Mouse (Mus musculus): ENCODE measurements at regions not wholly inside any gene's neighbourhood (a gene's known extent, or its start where the extent isn't known, plus 50 kb on each side); places are given as distances from the start of the nearest gene placed in this dataset.
"Not testable (repeated sequence)": the region's sequence is repeated elsewhere in the genome, so short reads cannot be mapped to it uniquely, and the experiment has no call there.

DNA sequence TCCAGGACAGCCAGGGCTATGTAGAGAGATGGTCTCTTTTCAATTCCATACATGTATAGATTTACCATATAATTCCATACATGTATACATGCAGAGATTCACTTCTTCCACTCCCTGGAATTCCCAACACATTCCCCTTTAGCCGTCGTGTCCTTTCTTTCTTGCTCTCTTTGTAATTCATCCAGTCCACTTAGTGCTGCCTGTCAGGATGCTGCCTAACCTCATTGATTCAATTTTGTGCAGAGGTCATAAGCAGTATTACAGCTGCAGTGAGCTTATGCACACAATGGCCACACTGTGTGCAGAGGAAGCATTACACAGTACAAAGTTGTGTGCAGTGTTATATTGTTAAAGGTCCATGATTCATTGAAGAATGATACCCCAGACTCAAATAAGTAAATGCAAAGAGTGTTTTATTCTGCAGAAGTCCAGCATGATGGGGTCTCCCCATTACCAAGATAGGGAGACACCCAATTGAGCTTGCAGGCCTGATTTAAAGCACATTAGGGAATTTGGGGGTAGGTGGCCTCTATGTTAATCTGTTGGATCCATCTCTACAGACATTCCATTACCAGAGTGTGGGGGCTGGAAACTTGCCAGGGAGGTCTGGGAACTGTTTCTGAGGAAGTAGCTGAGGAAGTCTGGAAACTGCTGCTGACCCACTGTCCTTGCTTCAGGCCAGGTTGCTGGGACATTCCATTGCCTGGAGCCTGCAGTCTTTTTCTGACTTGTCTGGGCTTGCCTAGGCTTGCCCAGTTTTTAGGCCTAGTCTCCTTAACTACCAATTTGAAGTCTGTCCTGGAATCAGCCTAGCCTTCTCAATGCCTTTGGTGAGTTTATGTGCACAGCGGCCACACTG lies 72.8 kb downstream of the Fam161a start:
- DNase-seq (ENCODE audit: low read depth, low spot score): no peak

- no peak for DNase-seq (ENCODE audit: low read depth, low spot score)
Measured at GRCm38 (mm10) chr11:23081616-23082015, 74.3 kb downstream of the Fam161a start.

DNA sequence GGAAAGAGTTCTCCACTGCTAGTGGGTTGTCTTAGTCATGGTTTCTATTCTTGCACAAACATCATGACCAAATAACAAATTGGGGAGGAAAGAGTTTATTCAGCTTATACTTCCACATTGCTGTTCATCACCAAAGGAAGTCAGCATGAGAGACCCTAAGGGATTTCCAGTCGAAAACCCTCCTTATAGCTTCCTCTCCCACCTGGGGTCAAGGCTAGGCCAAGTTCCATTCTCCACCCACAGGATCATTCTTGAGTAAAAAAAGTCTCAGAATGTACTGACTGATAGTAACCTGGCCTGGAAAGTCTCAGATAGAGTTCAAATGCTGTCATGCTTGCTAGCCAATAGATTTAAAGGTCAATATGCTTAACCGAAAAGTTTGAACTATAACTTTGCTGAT lies 76.5 kb downstream of the Fam161a start:
- DNase-seq (ENCODE audit: low read depth, low spot score): not testable (repeated sequence)

DNA sequence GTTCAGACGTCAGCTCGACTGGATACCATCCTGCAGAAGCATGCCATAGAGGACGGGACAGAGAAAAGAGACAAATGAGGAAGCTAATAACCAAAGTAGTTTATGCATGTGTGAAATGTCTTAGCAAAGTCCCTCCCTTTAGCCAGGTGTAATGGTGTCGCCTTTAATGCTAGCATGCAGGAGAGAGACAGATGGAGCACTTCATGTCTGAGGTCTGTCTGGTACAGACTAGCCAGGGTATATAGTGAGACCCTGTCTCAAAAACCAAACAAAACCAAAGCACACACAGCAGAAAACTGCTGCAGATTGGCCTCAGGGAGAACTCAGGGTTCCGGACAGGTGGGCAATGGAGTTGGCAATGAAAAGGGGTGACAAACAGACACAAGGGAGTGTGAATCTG lies 88.0 kb downstream of the Fam161a start:
- no peak for DNase-seq (ENCODE audit: low read depth, low spot score)

DNA sequence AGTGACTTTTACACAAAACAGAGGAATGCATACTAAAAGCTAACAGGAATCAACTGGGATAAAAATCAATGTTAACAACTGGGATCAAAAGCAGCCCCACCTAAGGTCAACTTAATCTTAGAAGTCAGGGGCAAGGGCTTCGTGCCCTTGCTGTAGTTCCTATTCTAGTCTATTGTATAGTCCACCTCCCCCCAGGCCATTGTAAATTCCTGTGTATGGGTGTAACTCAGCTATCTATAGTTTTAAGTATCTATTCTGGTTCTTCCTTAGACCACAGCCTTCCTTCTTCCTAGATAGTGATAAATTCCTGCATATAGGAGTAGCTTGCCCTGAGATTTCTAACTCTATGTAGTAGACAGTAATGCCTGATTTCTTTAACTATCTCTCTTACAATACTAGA lies 88.4 kb downstream of the Fam161a start:
- not testable (repeated sequence) for DNase-seq (ENCODE audit: low read depth, low spot score)

- no peak for DNase-seq (ENCODE audit: low read depth, low spot score)
Measured at GRCm38 (mm10) chr11:23096451-23097222, 89.3 kb downstream of the Fam161a start.

DNA sequence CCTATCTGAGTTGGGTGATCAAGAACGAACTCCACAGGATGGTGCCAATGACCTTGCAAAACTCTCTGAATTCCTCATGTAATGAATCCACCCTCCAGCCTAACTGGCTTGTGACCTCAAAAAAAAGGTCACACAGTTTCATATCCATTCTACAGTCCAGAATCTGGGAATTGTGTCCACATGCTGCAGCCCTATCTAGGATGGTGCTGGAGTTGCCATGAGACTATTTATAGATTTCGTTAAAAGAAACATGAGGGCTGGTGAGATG lies 89.8 kb downstream of the Fam161a start:
- no peak for DNase-seq (ENCODE audit: low read depth, low spot score)

DNA sequence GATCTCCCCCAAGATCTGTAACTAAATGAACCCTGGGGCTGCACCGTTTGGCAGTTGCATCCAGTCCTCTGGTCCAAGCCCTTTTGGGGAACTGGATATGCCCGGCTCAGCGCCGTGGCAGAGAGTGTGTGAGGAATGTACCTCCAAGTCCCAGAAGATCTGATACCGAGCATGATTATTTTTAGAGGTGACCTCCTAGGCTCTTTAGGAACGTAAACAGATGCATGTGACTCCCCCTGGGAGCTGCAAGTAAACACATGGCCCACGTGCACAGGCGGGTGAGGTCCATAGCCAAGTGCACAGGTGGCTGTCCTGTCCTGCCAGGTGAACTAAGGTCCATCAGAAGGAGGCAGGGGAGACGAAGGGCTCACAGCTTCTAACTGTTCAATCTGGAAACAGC lies 107.3 kb downstream of the Fam161a start:
- DNase-seq (ENCODE audit: low read depth, low spot score): no peak

- no peak for DNase-seq (ENCODE audit: low read depth, low spot score)
Measured at GRCm38 (mm10) chr11:23120533-23121210, 113.3 kb downstream of the Fam161a start.

GRCm38 (mm10) chr11:23124198-23124951 lies 117.0 kb downstream of the Fam161a start:
- peak; percentile 61 for DNase-seq (ENCODE audit: low read depth, low spot score)

DNA sequence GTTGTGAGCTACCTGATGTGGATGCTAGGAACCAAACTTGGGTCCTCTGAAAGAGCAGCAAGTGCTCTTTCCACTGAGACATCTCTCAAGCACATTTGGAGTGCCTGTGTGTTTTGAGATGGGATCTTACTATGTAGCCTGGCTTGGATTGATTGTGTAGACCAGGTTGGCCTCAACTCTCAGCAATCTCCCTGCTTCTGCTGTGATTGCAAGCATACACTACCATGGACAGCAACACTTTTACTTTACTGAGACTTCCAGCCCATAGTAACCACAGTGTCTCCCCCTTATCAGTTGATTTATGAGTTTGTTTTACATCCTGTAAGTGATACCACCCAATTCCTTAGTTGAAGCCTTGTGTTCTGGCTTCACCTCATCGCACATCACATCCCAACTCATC lies 123.8 kb downstream of the Fam161a start:
- no peak for DNase-seq (ENCODE audit: low read depth, low spot score)

DNA sequence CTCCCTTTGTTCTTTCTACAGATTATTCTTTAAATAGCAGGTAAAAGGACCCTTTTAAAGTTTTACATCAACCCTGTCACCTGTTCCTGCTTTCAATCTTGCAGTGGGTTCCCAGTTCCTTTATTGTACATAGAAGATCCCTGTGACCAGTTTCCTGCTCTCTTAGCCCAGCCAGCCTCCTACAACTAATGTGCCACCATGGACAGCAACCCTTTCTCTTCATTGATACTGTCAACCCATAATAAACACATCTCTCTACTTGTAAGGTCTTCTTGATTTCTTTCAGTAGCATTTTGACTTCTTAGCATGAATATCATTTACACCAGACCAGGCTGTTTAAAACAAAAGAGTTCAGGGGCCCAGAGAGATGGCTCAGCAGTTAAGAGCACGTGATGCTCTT lies 124.2 kb upstream of the Xpo1 start:
- DNase-seq (ENCODE audit: low read depth, low spot score): no peak

- no peak for DNase-seq (ENCODE audit: low read depth, low spot score)
Measured at GRCm38 (mm10) chr11:23140429-23141099, 115.3 kb upstream of the Xpo1 start.

GRCm38 (mm10) chr11:23141100-23141837 lies 114.6 kb upstream of the Xpo1 start:
- DNase-seq (ENCODE audit: low read depth, low spot score): no peak

DNA sequence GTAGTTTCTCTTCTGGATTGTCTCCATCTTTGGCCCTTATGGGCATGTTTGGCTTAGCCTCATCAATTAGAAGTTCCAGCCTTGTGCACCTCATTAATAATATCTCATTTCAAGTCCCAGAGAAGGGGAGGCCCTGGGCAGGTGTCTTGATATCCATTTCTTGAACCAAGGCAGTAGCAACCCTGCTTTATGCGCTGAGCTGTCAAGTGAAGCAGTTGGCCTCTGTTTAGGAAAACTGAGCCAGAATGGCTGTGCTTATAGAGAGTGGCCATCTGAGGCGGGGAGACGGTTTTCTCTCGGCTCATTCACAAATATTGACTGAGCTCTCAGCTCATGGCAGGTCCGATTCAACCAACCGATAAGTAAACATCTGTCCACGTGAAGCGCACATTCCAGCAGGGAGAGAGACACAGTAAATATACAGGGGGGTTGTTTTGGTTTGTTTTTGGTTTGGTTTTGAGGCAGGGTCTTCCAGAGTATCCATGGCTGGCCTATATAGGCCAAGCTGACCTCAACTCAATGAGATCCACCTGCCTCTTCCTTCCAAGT lies 107.7 kb upstream of the Xpo1 start:
- no peak for DNase-seq (ENCODE audit: low read depth, low spot score)

DNA sequence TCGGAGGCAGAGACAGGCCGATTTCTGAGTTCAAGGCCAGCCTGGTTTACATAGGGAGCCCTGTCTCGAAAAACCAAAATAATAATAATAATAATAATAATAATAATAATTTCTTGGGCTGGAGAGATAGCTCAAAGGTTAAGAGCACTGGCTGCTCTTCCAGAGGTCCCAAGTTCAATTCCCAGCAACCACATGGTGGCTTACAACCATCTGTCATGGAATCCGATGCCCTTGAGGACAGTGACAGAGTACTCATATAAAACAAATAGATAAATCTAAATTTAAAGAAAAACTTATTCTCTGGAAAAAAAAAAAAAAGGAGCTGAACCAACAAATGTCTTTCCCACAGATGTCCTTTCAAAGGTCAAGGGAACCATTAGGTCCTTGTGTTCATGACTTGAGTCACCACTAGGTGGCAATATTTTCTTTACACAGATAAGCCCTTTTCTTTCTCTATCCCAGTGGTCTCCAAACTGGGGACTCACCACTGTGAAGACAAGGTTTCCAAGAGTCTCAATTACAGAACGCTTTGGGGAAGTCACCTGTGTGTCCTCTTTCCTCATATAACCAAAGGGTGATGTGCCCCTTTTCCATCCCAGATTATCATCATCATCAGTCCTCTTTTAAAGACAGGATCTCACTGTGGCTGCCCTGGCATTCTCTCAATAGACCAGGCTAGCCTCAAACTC lies 106.1 kb upstream of the Xpo1 start:
- peak; percentile 54 for DNase-seq (ENCODE audit: low read depth, low spot score)

DNA sequence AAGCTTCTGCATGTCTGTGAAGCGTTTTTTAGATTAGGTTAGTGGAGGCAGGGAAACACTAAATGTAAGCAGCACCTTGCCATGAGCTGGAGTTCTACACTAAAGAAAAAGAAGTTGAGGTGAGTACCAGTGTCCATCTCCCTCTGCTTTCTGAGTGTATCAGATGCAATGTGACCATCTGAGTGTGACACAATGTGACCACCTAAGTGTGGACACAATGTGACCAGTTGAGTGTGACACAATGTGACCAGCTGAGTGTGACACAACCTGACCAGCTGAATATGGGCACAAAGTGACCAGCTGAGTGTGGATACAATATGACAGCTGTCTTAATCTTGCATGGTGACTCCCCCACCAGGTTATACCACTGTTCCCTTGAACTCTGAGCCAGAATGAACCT lies 101.0 kb upstream of the Xpo1 start:
- no peak for DNase-seq (ENCODE audit: low read depth, low spot score)

DNA sequence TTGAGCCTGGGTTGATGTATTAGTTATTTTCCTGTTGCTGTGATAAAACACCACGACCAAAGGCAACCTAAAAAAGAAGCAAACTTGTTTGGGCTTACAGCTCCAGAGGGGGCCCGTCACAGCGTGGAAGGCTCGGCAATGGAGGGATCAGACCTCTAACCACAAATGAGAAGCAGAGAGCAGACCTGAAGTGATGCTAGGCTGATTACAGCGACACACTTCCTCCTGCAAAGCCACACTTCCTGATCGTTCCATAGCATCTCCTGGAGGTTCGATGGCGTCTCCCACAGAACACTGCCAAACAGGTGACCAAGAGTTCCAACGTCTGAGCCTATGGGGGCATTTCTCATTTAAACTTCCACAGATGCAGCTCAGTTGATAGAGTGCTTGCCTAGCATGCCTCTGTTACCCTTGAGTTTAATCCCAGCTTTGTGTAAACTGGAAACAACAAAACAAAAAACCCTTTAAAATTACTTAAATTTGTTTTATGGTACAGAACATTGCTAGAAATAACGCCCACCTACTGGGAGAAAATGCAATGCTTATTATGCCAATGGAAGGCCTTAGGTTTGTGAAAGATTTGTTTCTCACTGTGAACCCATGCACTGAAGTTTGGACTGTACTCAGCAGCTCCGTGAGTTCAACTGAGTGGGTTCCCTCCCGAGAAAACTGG lies 87.2 kb upstream of the Xpo1 start:
- no peak for DNase-seq (ENCODE audit: low read depth, low spot score)

GRCm38 (mm10) chr11:23169742-23170428 lies 86.0 kb upstream of the Xpo1 start:
- DNase-seq (ENCODE audit: low read depth, low spot score): no peak
